Mouse (Mus musculus) embryo, embryonic 10.5 days (tissue): Measurements from ENCODE around the gene Ap3s2.

Experiments used
- DNase-seq: peaks from one replicate; pipeline ENCODE4 v3.0.0-alpha.2; 2015; ENCODE audit warnings: low spot score

Gene Ap3s2

GRCm38 (mm10) chr7:79844090-79844802 is 76.2 kb downstream of the Ap3s2 start:
- DNase-seq = no peak

GRCm38 (mm10) chr7:79842163-79842562 is 78.3 kb downstream of the Ap3s2 start:
- DNase-seq = no peak

GRCm38 (mm10) chr7:79837247-79837646 is 83.2 kb downstream of the Ap3s2 start:
- no peak for DNase-seq

- DNase-seq = no peak
Measured at GRCm38 (mm10) chr7:79835196-79835595, 85.3 kb downstream of the Ap3s2 start.

- DNase-seq = no peak
Measured at GRCm38 (mm10) chr7:79832980-79833379, 87.5 kb downstream of the Ap3s2 start.

- DNase-seq = no peak
Measured at GRCm38 (mm10) chr7:79831585-79831984, 88.9 kb downstream of the Ap3s2 start.

- no peak for DNase-seq
Measured at GRCm38 (mm10) chr7:79831145-79831544, 89.3 kb downstream of the Ap3s2 start.

- DNase-seq = no peak
Measured at GRCm38 (mm10) chr7:79828341-79828740, 92.1 kb downstream of the Ap3s2 start.
